Mouse (Mus musculus) adrenal gland, postnatal 4 days (tissue): ENCODE data around the gene Thegl. TPM values are rescaled to one million over a fixed set of nuclear protein-coding genes. Genes with fewer than 3 reads are reported as not detected.
"Not testable (repeated sequence)": the region's sequence is repeated elsewhere in the genome, so short reads cannot be mapped to it uniquely, and the experiment has no call there.

ENCODE experiments used
- DNase-seq, 2 experiments: peaks; one replicate each; pipeline ENCODE4 v3.0.0; 2021 to 2022; ENCODE audit warnings: low spot score in 2 of 2, mixed read lengths in 2 of 2
- long read RNA-seq, 2 experiments: library from polyadenylated mRNA; stranded (forward); transcript quantifications; one replicate each; pipeline ENCODE4 v2.0.0; 2021
- total RNA-seq, 2 experiments: library from RNA; stranded (reverse); gene quantifications; 2 replicates each; pipeline ENCODE4 v1.2.3; 2021

Gene Thegl
- under 1 TPM; 0.28 to 0.31 TPM for total RNA-seq
- long read RNA-seq, experiment 1: 0 reads
- long read RNA-seq, experiment 2: 0 reads

DNA sequence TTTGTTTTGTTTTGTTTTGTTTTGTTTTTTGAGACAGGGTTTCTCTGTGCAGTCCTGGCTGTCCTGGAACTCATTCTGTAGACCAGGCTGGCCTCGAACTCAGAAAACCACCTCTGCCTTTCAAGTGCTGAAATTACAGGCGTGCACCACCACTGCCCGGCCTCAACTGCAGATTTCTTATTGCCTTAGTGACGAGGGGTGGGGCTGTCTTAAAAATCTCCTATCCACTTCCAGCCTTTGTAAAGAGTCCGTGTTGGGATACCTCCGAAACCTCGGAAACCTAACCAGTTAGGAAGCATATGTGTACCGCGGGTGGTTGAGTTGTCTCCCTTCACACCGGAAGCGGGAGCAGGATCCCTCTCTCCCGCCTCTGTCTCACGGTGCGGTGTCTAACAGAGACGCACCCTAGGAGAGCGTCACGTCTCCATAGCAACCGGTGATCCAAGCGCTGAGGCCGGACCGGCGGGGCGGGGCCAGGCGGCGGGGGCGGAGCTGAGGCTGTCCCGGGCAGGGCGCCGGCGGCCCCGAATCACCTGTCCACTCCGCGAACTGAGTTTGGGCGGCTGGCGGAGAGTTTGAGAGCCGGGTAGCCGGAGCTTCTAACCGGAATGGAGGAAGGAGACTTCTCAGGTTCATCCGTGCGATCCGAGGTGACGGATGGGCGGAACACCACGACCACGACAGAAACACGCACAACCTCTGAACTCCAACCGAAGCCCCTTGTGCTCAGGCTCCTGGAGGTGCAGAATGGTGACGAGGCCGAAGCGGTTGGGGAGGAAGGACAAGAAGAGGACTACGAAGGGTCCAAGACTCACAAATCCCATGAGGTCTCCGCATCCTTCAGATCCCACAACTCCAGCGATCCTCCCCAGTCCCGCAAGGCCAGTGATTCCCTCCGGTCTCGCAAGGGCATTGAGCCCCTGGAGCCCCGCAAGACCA lies at the start of gene Thegl:
Thegl (plus strand) TSS at position 480 of the 939 bp plus-strand sequence.
- DNase-seq: peak; percentile 43 to 58

DNA sequence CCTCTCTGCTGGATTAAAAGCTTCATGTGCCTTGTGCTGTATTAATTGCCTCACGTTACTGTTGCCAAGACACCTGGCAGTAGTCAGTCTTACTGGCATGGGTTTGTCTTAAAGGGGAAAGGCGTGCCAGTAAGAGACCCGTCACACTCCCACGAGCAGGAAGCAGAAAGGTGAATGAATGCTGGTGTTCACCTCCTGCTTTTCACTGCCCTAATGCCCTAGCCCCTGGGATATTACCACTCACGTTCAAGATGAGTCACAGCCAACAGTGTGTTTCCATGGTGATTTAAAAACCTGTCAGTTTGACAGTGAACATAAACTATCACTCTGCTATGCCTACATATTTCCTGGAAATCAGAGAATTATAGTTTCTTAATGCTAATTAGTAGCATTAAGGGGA lies 46.6 kb upstream of the Thegl start:
- no peak for DNase-seq

DNA sequence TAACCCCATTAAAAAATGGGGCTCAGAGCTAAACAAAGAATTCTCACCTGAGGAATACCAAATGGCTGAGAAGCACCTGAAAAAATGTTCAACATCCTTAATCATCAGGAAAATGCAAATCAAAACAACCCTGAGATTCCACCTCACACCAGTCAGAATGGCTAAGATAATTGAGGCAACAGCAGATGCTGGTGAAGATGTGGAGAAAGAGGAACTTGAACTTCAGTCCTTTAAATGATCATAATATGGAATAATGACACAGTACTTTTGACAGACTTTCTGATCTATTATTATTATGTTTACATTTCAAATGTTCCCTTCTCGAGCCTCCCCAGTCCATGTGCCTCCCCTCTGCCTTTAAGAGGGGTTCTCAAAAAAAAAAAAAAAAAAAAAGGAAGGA lies 44.7 kb upstream of the Thegl start:
- DNase-seq: not testable (repeated sequence)

DNA sequence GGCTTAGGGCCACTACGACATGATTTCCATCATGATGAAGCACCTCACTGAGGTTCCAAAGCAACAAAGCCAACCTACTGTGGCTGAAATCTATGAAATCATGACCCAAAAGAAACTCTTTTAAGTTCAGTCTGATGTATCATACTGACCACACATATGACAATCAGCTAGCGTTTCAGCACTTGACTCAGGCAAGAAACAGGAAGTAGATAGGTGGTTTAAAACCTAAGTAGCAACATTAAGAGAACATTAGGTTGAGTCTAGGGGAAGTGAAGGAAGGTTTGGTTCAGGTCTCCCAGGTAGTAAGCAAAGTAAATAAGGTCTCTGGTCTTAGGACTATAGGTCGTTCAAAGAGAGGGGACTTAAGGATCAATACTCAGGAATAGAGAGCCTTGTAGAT lies 42.3 kb upstream of the Thegl start:
- no peak for DNase-seq

DNA sequence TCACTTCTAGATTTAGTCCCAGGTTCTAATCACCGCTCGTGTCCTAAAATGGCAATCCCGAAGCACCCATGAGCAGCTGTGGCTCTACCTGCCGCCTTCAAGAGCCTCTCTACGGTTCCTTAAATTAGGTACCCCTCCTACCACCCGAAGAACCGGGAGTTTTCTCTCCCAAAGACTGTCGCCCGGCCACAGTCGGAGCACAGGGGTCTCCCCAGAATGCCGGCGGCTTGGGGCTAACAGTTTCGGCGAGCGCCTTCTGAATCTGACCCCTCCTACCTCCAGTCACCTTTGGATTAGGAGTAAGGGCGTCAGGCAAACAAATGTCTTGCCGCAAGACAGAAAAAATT lies 41.6 kb upstream of the Thegl start:
- no peak for DNase-seq

DNA sequence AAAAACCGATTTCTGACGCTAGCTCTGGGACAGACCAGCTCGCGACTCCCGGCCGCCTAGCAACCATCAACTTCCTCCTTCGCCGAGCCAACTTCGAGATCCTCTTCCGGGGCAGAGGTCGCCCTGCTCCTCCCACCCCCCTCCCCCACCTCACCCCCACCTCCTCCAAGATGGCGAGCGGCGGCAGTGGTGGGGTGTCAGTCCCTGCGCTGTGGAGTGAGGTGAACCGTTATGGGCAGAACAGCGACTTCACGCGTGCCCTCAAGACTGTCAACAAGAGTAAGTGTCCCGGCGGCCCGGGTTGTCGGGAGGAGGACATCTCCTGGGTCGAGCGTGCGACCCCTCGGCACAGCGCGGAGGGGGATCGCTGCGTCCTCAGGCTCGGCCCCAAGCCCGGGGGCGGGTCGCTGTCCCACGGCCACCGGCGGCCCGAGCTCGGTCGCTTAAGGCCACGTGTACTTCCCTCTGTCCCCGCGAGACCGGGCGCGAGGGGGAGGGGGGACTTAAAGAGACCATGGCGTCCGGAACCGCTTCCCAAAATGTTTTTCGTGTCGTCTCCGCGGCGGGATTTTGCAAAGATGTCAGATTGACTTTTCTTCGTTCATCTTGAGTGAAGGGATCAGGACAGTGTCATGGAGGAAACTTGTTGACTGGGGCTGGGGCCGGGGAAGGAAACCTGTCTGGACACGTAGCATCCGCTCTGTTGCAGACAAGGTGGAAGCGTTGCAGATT lies 41.1 kb upstream of the Thegl start, which contains the start of gene Srp72:
Srp72 (plus strand) TSS at position 130 of the 732 bp plus-strand sequence.
- DNase-seq: peak; percentile 69 to 78

DNA sequence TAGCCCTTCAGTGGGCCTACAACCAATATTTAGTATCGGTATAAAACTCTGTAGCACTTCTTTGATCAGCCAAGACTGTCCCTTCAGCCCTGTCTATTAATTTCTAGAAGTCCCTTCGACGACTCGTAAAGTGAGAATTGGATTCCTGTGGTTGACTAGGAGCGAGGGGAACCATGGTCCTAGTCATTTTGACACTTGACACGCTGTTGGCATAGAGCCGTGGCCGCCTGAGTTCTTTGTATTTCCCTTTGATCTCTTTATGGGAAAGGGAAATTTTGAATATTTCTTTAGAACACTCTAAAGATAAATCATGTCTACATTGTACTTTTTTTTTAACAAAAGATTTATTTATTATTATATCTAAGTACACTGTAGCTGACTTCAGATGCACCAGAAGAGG lies 40.1 kb upstream of the Thegl start:
- no peak for DNase-seq

DNA sequence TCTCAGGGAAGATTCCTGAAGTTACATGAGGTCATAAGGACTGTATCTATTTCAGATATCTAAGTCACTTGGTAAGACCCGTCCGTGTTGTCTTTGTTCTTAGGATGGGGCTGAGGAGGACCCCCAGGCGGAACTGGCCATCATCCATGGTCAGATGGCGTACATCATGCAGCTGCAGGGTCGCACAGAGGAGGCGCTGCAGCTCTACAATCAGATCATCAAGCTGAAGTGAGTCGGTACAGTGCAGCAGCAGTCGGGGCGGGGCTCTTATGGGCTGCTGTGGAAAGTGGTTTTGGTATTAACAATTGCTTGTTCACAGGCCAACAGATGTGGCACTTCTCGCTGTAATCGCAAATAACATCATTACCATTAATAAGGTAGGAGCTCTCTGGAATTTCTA lies 31.8 kb upstream of the Thegl start:
- DNase-seq: no peak

DNA sequence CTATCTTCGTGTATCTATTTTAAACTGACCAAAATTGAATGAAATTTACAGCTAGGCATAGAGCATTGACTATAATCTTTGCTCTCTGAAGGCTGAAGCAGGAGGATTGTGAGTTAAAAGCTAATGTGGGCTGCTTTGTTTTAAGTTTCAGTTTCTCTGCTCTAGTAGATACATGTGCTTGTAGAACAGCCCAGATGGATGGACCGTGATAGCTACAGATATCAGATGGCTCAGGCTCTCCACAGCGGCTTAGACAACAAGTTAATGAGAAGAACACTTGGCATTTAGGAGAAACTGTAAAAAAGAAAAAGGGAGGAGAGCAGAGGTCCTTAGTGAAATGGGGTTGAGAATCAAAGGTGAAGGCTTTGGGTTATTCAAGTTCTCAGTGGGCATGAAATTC lies 25.0 kb upstream of the Thegl start:
- no peak for DNase-seq

DNA sequence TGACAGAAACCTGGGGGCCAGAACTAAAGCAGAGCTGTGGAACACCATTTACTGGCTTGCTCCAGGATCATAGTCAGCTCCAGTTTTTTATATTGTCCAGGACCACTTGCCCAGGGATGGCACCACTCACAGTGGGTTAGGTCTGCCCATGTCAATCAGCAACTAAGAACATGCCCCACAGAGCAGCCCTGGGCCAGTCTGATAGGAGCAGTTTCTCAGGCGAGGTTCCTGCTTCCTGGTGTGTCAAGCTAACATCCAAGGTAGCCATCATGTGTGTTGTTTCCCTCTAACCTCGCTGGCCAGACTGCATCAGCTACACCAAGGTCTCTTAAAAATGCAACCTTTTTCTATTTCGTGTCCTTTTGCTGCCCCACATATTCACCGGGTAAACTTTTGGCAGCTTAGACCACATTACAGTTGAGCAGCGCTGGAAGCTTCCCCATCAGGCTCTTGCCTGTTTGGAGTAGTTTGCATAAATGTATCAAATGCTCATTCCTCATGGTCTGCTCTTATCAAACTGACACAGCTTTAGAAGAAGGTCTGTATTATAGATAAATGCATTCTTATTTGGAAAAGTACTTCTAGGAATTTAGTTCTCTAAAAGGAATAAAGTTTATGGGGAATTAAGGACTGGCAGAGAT lies 22.5 kb upstream of the Thegl start:
- no peak for DNase-seq

DNA sequence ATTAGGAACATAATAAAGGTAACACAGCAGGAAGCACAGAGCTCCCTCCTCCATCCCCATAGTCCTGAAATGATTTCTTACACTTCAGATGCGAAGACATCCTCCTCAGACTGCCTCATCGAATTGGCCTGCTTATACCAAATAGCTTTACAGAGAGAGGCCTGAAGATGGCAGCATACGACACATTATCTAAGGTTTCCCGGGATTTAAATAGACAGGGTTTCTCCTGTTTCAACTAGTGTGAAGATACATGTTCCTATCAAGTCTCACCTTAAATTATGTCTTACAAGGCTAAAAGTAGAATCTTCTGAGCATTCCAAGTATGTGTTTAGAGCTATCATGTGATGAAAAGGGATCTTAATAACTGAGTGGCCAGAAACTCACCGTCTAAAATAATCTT lies 17.4 kb upstream of the Thegl start:
- no peak for DNase-seq

DNA sequence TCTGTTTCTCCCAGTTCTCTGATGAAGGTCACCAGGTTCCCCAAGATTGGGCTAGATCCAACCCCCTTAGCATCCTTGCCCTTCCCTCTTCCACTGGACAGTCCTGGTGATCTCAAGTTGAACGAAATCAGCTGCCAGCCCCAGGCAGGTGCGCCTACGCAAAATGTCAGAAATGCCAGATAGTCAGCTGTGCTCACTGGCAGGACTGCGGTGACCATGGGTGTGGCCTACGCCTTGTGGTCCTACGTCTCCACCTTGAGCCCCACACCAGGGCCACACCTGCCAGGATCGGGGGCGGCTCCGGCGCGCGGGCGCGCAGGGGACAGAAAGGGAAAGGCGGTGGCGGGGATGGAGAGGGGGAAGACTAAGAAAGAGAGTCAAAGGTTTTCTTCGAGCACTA lies 14.6 kb upstream of the Thegl start:
- DNase-seq: no peak

DNA sequence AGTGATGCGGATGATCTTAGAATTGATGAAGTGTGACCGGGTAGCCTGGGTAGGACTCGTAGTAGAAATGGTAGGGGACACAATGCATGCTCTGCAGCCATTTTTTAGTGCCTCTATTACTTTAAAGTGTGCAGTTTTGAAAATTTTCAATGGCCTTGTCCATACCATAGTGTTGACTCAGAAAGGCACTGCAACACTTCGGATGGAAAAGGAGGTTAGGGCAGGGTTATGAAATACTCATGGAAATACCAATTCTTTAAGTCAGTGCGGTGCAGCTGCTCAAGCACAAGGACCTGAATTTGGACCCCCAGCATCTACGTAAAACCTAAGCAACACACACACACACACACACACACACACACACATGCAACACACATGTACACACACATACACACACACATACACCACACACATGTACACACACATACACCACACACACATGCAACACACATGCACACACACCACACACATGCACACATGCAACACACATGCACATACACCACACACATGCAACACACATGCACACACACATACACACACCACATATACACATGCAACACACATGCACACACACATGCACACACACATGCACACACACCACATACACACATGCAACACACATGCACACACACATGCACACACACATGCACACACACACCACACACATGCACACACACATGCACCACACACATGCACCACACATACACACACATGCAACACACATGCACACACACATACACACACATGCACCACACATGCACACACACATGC lies 11.6 kb upstream of the Thegl start, which contains the start of gene Arl9:
Arl9 (plus strand) TSS at position 5 of the 771 bp plus-strand sequence.
- no peak for DNase-seq

DNA sequence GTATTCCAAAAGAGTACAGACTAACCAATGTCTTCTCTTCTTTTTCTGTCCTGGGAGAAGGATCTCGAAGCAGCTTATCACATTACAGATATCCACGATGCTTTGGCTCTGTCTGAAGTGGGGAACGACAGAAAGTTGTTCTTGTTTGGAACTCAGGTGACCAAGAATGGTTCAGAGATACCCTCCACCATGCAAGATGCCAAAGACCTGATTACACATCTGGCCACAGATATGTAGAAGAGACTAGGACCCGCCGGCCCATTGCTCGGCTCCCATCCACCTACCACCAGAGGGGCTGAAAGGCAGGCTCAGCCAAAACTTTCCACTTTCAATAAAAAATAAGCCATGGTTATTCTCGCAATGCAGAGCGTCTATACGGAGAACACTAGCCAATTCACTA lies 5.5 kb upstream of the Thegl start:
- DNase-seq: no peak

DNA sequence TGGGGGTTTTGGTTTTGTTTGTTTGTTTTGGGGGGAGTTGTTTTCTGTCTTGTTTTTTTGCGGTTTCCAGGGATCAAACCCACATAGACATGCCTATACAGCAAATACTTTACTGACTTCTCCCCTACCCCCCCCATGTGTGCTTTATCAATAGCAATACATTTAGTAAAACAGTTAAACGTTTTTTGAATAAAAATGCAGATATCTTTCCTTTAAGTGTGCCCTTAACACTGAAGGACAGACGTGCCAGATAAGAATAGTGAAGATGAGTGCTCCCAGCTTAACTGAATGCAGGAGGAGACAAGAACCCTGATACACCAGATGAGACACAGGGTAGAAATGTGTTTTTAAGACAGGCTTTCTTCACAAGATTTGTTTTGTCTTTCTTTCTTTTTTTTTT lies 4.7 kb upstream of the Thegl start:
- DNase-seq: no peak

DNA sequence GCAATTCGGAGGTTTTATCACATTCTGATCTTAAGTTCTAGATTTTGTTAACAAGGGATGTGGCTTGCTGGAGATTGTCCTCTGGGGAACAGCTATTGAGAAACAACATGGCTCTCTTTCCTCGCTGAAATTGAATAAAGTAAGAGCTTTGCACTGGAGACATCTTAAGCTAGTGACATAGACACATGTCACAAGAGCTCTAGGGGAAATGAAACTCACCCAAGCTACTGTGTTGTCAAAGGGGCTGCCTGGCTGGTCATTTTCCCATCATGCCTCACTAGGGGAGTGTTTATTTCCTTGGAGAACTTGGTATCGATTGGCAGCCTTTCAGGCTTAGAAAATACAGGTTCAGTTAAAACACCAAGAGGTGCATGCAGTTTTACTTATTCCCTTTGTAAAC lies 2.7 kb upstream of the Thegl start:
- no peak for DNase-seq

DNA sequence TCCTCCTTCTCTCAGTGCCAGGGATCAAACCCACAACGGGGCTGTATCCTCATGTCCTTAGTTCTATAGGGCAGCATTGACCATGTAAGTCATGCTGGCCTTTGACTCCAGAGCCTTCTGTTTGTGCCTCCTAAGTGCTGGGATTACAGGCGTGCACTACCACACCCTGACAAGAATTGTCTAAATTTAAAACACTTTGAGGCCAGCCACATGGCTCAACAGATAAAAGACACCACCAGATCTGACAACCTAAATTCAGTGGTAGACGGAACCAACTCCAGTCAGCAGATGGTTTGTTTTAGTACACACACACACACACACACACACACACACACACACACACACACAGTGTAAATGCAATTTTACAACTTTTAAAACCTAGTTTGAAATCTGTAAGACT lies 12.2 kb downstream of the Thegl start:
- DNase-seq: no peak

DNA sequence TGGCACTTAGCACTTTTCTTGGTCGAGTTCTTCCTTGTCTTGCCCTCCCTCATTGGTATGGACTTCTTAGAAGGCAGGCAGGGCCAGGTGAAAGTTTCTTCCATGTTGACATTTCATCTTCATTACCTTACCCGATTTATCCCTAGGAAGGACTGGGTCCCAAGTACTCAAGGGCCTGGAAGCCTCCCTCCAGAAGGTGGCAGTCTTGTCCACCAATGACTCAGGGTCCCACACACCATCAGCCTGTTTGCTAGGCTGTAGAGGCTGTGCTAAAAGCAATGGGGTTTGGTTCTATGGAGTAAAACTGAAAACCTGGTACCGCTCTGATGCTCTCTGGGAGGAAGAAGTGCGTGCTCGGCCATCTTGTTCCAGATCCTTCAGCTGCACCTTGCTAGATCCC lies 13.9 kb downstream of the Thegl start:
- no peak for DNase-seq

DNA sequence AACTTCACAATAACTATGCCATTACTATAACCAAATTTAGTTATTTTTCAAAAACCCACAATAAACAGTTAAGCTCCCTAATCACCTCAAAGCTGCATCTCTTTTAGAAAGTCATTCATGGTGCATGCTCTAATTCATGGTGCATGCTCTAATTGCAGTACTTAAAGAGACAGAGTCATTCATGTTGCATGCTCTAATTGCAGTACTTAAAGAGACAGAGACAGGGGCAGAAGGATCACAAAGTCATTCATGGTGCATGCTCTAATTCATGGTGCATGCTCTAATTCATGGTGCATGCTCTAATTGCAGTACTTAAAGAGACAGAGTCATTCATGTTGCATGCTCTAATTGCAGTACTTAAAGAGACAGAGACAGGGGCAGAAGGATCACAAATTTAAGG lies 19.3 kb downstream of the Thegl start:
- DNase-seq: not testable (repeated sequence)

DNA sequence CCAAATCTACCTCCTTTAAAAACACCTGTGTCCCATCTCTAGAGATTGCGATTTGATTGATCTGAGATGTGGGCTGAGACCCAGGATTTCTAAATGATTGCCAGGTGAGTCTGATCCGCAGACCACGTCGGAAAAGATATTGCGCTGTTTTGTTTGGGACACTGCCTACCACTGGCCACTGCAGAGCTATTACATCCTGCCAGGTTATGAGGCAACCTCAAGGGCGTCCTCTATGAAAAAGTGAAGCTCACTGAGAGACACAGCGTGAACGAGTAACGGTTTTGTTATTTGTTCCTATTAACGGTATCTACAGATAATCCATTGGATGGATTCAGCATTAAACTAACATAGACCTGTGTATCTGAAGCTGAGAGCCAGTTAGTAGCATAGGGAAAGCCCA lies 22.6 kb downstream of the Thegl start:
- DNase-seq: no peak

DNA sequence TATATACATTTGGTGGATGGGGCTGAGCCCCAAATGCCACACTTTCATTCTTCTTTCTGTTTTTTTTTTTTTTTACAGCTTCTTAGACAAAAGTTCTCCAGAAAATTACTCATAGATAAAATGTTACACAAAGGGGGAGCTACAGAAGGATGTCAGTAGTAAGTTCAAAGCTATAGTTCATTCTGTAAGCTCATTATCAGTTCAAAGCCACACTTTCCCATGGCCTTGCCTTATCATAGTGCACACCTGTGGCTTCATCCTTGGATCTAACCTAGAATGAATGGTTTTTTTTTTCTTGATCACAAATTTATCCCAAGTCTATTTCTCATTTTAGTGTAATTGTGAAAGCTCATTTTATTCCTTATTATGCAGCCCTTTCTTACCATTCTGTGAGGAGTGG lies 23.6 kb downstream of the Thegl start:
- no peak for DNase-seq
